Mouse (Mus musculus) heart, adult 2 months (tissue): ENCODE results near the gene Cnfn. TPM values are rescaled to one million over a fixed set of nuclear protein-coding genes. Genes with fewer than 3 reads are reported as not detected.

Experiments used
- DNase-seq, 2 experiments: peaks; one replicate each; pipeline ENCODE4 v3.0.0; 2021
- H3K27ac ChIP-seq: fragments of 200-600 bp; 2 replicates; pipeline ENCODE4 v1.8.1; 2022
- H3K27me3 ChIP-seq: fragments of 200-500 bp; 2 replicates; pipeline ENCODE4 v1.6.1; 2012; ENCODE audit warnings: mild to moderate bottlenecking, low read length, inconsistent platforms, mixed read lengths; ENCODE audit not compliant: control insufficient read depth, insufficient read depth
- H3K36me3 ChIP-seq: fragments of 200-500 bp; 2 replicates; pipeline ENCODE4 v1.6.1; 2012; ENCODE audit warnings: low read length, inconsistent platforms; ENCODE audit not compliant: control insufficient read depth, insufficient read depth
- H3K4me1 ChIP-seq: fragments of 200-500 bp; 2 replicates; pipeline ENCODE4 v1.6.1; 2011; ENCODE audit warnings: low read length; ENCODE audit not compliant: control insufficient read depth, insufficient read depth
- H3K4me3 ChIP-seq: fragments of 200-600 bp; 2 replicates; pipeline ENCODE4 v1.8.1; 2022
- H3K79me2 ChIP-seq: fragments of 200-500 bp; replicated peaks from 2 replicates; pipeline ENCODE4 v1.6.1; 2012; ENCODE audit warnings: mild to moderate bottlenecking, inconsistent platforms, low read length, moderate library complexity, mixed read lengths; ENCODE audit not compliant: control insufficient read depth, insufficient read depth
- H3K9ac ChIP-seq: fragments of 200-500 bp; 2 replicates; pipeline ENCODE4 v1.6.1; 2012; ENCODE audit warnings: low read depth, mild to moderate bottlenecking, control low read depth, inconsistent platforms, low read length, mixed read lengths
- CTCF ChIP-seq: fragments of 200-600 bp; IDR thresholded peaks from 2 replicates; pipeline ENCODE4 v1.8.1; 2022; ENCODE audit warnings: antibody characterized with exemption, mild to moderate bottlenecking, moderate library complexity
- EP300 ChIP-seq: fragments of 200-500 bp; IDR thresholded peaks from 2 replicates; pipeline ENCODE4 v1.6.1; 2011; ENCODE audit warnings: low read depth, low read length, control low read depth; ENCODE audit not compliant: insufficient read depth
- POLR2A ChIP-seq: fragments of 200-500 bp; IDR thresholded peaks from 2 replicates; pipeline ENCODE4 v1.6.1; 2011; ENCODE audit warnings: mild to moderate bottlenecking, low read depth, low read length, control low read depth; ENCODE audit not compliant: insufficient read depth
- WGBS: fragments of 180-500 bp; shearing (Covaris S2); methylation state at CpG from one replicate; pipeline ENCODE4 v1.1.7; 2018; 5-methylcytosine and 5-hydroxymethylcytosine counted together
- intact Hi-C: fragments of 180-260 bp; cut with DNase I; formaldehyde crosslinking; loops from one replicate; pipeline ENCODE4 v1.15.1; 2025
- polyA plus RNA-seq: library from polyadenylated mRNA; depleted of rRNA; stranded (reverse); fragments of >200 nt; gene quantifications from 2 replicates; pipeline ENCODE4 v1.2.3, GENCODE M21; 2012
- total RNA-seq, 2 experiments: library from RNA; stranded (reverse); gene quantifications; 2 replicates each; pipeline ENCODE4 v1.2.3; 2021

Cnfn gene
- total and polyA plus RNA-seq, 3 experiments = not detected

DNA sequence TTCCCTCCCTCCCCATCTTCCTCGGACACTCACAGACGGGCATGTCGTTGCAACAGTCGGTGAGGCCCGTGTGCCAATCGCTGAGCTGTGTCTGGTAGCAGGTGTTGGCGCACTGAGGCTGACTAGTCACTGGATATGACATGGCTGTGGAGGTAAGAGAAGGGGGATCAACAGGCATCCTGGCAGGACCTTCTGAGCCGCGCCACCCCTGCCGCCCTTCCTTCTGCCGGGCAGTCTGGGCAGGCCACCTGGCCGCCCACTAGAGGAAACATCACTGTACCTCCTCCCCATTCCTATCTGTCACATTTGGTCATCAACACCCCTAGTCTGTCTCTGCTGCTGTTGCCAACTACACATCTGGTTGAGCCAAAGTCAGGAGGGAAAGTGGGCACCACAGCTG, 1.2 kb downstream of the Cnfn start:
- DNase-seq = no peak
- Histone ChIP-seq H3K27me3 (peaks cover 11% of the 10 kb centered on the region), H3K27ac (no peak overlapping the region), H3K36me3 (no peaks in the 10 kb centered on the region), H3K9ac (no peak overlapping the region), H3K4me3 (no peak overlapping the region), H3K79me2 (no peaks in the 10 kb centered on the region), H3K4me1 (no peaks in the 10 kb centered on the region)
- 27% methylated on average over 12 of the region's 12 CpGs for WGBS
- intact Hi-C loops = loop anchor here (2.0 kb wide), 1 partner anchor 34 kb away; no protein-coding TSS in a partner anchor
- TF ChIP-seq CTCF (no peak), POLR2A (no peak), EP300 (no peak)

DNA sequence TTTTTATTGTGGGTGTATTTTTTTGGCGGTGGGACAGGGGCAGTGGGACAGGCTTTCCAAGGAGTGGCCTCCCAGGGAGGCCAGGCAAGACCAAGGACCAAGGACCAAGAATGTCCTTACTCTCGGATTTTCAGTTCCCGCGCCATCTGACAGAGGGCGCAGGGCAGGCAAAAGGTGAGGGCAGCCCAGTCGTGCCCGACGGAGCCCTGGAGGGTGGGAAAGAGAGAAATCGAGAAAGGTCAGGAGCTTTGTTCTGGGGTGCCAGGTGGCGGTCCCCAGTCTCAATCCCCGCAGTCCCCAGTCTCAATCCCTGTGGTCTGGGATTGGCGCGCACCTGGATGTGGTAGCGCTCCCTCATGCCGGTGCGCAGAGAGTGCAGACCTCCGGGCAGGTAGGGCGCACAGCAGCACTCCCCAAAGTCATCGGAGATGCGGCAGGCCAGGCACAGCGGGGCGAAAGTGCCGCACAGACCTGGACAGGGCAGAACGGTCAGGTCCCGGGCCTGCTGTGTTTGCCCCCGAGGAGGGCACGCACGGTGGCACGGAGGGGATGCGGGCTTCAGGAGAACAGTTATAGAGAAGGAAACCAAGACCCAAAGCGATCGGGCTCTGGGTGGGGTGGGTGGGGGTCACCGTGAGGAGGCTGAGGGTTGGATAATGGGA, 1.8 kb downstream of the Cnfn start:
- peak; percentile 23 to 64 for DNase-seq
- 4% methylated on average over 33 of the region's 33 CpGs for WGBS
- Histone ChIP-seq H3K27me3 (peaks cover 11% of the 10 kb centered on the region), H3K9ac (0 out of 2 replicates have a peak overlapping the region, but pooled peaks have one; percentile 20), H3K27ac (no peak overlapping the region), H3K79me2 (no peaks in the 10 kb centered on the region), H3K4me1 (no peaks in the 10 kb centered on the region), H3K36me3 (no peaks in the 10 kb centered on the region), H3K4me3 (peak overlapping the region; percentile 20; the same call in 1 of the 2 replicates)
- intact Hi-C loops = loop anchor here (2.0 kb wide), 1 partner anchor 35 kb away; no protein-coding TSS in a partner anchor
- TF ChIP-seq EP300 (no peak), CTCF (peak; percentile 75)

DNA sequence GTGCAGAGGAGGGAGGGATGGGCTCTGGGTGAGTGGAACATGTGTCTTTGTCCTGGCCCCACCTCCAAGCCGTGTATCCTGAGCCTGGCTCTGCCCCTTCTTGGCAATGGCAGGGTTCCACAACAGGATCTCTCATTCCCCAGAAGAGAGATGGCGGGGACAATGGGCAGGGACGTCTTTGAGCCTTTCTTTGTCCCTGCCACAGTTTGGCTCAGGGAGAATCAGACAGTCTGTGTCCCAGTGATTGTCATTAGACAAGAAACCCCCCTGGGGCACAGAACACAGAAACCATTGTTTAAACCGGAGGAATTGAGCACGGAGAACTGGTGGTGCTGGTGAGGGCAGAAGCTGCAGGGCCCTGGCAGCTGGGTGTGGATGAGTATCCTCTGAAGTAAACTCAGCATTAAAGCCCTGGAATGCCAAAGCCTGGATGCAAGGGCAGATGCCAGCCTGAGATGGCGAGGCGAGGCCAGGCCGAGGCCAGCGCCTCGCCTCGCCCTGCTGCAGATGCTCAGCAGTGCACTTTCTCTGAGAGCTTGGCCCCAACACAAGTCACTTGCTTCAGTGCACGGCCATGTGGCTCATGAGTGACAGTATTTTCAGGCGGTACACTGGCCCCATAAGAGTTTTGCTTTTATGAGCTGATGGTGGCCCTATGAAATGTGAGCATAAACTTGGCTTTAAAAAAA, 3.4 kb downstream of the Cnfn start:
- 51% methylated on average over 13 of the region's 13 CpGs for WGBS
- Histone ChIP-seq H3K36me3 (no peaks in the 10 kb centered on the region), H3K27ac (no peak overlapping the region), H3K4me3 (no peak overlapping the region), H3K4me1 (no peaks in the 10 kb centered on the region), H3K9ac (no peak overlapping the region), H3K79me2 (no peaks in the 10 kb centered on the region), H3K27me3 (peaks cover 11% of the 10 kb centered on the region)
- TF ChIP-seq POLR2A = no peak
- TF ChIP-seq EP300 = no peak
- no peak for TF ChIP-seq CTCF
- intact Hi-C loops = no loop called here
- DNase-seq = no peak

DNA sequence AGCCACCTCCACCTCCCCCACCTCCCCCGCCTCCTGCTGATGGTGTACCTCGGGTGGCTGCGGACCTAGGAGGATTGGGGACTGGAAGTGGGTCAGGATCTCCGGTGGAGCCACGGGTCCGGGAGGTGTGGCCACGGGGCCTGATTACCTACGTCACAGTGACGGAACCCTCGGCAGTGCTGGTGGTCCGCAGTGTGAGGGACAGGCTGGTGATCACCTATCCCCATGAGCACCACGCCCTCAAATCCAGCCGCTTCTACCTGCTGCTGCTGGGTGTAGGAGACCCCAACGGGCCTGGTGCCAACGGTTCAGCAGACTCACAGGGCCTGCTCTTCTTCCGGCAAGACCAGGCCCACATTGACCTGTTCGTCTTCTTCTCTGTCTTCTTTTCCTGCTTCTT, 5.9 kb downstream of the Cnfn start:
- TF ChIP-seq EP300 = no peak
- no peak for TF ChIP-seq CTCF
- no peak for TF ChIP-seq POLR2A
- H3K27ac ChIP-seq = no peak overlapping the region
- no peak overlapping the region for H3K9ac ChIP-seq
- no peaks in the 10 kb centered on the region for H3K4me1 ChIP-seq
- H3K4me3 ChIP-seq = no peak overlapping the region
- H3K79me2 ChIP-seq = no peaks in the 10 kb centered on the region
- WGBS = 94% methylated on average over 17 of the region's 17 CpGs
- no peaks in the 10 kb centered on the region for H3K36me3 ChIP-seq
- intact Hi-C loops = no loop called here
- peaks cover 9% of the 10 kb centered on the region for H3K27me3 ChIP-seq
- DNase-seq = no peak

DNA sequence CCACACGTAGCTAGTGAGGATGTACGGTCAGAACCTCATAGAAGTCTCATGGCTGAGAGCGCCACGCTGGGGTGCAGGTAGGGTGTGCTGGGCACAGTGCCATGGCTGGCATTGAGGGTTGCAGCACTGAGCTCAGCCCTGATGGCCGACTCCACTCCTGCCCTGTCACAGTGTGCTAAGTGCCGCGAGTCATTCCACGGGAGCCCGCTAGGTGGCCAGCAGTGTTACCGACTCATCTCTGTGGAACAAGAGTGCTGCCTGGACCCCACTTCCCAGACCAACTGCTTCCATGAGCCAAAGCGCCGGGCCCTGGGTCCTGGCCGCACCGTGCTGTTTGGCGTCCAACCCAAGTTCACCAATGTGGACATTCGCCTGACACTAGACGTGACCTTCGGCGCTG, 6.4 kb downstream of the Cnfn start:
- intact Hi-C loops = no loop called here
- Histone ChIP-seq H3K9ac (no peak overlapping the region), H3K27me3 (peaks cover 5% of the 10 kb centered on the region), H3K27ac (no peak overlapping the region), H3K36me3 (no peaks in the 10 kb centered on the region), H3K4me1 (no peaks in the 10 kb centered on the region), H3K4me3 (no peak overlapping the region), H3K79me2 (no peaks in the 10 kb centered on the region)
- TF ChIP-seq CTCF (peak; percentile 56), EP300 (no peak), POLR2A (no peak)
- no peak for DNase-seq
- 87% methylated on average over 19 of the region's 19 CpGs for WGBS

DNA sequence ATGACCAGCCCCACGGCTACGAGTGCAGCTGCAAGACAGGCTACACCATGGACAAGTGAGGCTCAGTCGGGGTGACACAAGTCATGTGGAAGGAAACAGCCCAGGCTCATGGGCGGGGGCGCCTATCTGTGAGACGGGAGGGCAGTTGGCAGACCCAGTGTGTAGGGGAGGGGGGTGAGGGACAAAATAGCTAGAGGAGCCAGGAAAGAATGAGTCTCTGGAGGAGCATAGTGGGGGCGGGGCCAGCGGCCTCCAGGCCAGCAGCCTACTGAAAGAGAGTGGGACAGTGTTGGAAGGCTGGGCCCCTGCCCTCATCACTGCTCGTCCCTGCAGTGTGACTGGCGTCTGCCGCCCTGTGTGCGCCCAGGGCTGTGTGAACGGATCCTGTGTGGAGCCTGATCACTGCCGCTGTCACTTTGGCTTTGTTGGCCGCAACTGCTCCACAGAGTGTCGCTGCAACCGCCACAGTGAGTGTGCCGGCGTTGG, 10.8 kb downstream of the Cnfn start:
- TF ChIP-seq POLR2A (no peak), CTCF (no peak), EP300 (no peak)
- Histone ChIP-seq H3K4me3 (no peak overlapping the region), H3K9ac (no peak overlapping the region), H3K79me2 (no peaks in the 10 kb centered on the region), H3K4me1 (no peaks in the 10 kb centered on the region), H3K36me3 (no peaks in the 10 kb centered on the region), H3K27ac (no peak overlapping the region), H3K27me3 (no peaks in the 10 kb centered on the region)
- DNase-seq = peak in 1 of 2 experiments; percentile 28
- intact Hi-C loops = no loop called here
- 62% methylated on average over 19 of the region's 19 CpGs for WGBS
